Mouse (Mus musculus): ENCODE data around the gene Poc1a.

The Poc1a gene

DNA sequence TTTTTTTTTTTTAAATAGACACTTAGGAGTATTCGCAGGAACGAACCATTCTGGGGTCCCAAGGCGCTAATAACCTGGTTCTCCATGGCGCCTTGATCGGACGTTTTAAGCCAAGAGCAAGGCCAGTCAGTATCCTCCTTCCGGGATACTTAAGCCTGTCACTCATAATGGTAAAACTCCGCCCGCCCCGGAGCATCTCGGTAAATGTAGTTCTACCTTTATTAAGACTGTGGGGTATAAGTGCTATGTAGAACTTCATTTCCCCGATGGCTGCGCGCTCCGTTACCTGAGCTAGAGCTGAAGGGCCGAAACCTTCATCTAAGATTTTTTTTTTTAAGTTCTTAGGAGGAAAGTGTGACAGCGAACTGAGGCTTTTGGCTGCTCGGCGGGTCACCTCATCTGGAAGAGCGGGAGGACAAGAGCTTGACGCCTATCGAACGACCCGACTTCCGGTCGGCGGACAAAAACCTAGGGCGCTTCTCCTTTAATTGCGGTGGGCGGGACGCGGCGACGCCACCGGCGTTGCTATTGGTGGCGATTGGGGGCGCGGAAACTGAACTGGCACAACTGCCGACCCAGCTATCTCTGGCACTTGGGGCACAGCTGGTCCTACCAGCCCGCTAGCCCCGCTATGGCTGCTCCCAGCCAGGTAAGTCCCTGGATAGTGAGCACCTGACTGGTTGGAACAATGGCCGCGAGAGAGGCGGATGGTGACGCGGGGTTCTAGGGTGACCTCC lies at the start of gene Poc1a:
Poc1a (plus strand) TSS at position 254 of the 737 bp plus-strand sequence.
- DNase-seq (ENCODE audit: low spot score in 2 of 2), result peak; percentile 82 to 85

DNA sequence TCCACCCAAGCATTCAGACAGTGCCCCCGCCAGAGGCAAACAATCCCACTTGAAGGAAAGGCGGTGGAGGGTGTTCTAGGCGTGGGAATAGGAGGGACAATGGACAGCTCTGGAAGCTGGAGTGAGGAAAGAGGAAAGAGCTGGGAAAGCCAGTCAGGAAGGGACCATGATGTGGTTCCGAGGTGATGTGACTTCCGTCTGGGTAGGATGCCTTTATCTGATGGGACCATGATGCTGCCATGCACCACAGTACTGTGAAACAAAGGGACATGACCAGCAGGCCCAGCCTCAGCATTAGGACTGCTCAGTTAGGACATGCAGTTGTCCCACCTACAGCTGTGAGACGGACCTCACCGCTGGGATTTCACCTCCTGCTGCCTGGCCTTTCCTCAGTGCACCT lies 49.6 kb upstream of the Poc1a start:
- no peak for DNase-seq (ENCODE audit: low spot score in 2 of 2)

DNA sequence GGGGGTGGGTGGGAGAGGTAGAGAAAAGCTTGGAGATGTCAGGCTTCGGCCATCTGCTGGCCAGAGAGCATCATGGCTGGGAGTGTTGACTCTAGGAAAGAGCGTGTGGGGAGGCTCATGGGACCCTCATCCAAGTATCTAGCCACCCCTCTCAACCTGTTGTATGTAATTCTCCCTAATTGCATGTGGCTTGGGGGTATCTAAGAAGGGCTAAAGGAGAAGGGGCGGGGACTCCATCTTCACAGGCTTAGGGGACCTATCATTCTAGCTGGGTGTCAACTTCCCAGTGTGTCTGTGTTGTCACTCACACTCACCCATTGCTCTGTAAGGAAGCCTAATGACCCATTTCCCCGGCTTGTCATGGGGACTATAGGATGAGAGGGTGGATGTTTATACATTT lies 49.0 kb upstream of the Poc1a start:
- no peak for DNase-seq (ENCODE audit: low spot score in 2 of 2)

DNA sequence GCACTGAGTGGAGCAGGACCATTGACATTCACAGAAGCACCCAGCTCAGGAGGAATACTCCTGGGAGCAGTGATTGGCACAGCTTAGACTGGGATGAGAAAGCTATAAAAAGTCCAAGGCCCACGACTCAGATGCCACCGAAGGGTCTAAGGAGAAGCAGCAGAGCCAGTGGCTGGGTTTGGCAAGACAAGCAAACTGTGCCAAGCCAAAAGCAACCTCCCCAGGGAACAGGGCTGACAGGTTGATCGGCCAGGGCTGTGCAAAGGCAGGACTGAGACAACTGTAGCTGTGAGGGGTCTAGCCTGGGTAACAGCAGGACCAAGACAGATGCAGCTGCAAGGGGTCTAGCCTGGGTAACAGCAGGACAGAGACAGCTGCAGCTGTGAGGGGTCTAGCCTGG lies 47.9 kb upstream of the Poc1a start:
- no peak for DNase-seq (ENCODE audit: low spot score in 2 of 2)

DNA sequence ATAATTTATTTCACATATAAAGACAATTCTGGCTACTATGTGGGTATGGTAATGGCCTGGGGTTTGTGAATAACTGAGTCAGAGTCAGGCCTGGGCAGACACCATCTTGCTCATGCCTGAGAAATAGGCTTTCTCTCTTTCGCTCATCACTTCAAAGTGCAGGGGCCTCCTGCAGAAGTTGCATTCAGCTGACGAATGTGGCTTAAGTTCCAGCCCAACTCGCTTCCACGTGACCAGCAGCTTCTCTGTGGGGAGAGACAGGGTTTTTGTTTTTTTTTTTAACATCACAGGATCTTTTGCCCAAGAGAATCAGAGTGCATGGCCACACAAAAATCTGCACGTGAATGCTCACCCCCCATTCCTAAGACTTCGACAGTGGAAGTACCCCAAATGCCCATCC lies 46.9 kb upstream of the Poc1a start:
- no peak for DNase-seq (ENCODE audit: low spot score in 2 of 2)

DNA sequence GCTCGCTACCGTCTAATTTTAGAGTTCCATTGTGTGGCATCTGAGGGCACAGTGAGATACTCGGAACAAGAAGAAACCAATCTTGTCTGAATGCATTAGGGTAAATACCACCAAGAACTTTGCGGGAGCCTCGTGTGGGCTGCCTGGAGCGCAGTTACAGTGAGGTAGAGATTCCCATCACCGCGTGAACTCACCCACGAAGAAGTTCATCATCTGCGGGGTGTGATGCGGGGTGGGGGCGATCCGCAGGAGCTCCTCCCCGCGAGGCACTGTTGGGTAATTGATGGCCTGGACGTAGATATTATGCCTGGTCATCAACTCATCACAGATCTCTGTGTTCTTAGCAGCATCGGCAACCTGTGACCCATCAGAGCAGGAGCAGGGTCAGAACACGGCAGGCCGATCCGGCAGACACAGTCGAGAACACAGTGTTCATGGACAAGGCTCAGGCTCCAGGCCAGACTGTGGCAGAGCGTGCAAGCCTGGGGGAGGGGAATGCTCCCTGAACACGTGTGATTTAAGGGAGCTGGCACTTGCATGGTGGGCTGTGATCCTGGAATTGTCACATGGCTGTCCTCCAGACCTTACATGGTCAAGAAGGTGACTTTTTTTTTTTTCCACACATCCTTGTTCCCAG lies 45.5 kb upstream of the Poc1a start:
- DNase-seq (ENCODE audit: low spot score in 2 of 2), result no peak

DNA sequence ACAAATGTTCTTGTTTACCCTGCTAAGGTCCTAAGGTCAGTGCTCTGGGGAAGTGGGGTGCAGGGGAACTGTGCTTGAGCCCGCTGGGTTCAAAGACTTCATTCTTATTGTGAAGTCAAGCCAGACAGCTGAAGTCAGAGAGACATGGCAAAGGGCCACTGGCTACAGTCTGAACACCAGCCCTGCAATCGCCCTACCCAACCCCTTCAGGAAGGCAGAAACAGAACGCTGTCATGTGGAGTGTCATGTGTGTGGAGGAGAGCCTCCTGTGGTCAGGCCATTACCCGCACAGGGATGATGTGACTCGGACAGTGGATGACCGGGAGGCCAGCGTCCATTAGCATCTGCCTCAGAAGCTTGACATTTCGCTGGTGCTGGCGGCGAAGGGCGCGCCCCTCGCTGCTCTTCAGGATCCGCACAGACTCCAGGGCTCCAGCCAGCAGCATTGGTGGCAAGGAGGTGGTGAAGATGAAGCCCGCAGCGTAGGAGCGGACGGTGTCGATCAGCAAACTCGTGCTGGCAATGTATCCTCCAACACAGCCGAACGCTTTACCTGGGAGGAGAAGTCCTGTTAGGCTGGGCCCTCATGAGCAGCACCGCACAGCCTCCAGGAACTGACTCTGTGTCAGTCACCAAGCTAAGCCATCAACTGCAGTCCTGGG lies 44.6 kb upstream of the Poc1a start:
- DNase-seq (ENCODE audit: low spot score in 2 of 2), result no peak

DNA sequence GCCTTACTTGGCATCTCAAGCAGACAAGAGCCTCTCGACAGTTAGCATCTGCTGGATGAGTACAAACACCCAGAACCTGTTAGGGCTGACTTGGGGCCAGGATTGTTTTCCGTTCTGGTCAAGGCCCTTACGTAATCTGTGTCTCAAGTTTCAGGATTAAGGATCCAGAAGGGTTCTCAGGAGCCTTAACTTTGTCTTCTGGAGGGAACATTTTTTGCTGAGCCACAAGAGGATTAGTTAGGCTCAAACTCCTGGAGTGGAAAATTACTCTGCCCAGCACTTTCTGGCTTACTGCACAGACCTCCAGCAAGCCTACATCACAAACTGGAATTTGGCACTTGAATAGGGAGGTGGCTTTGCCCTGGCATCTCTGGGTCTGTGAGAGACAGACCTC lies 44.0 kb upstream of the Poc1a start:
- no peak for DNase-seq (ENCODE audit: low spot score in 2 of 2)

DNA sequence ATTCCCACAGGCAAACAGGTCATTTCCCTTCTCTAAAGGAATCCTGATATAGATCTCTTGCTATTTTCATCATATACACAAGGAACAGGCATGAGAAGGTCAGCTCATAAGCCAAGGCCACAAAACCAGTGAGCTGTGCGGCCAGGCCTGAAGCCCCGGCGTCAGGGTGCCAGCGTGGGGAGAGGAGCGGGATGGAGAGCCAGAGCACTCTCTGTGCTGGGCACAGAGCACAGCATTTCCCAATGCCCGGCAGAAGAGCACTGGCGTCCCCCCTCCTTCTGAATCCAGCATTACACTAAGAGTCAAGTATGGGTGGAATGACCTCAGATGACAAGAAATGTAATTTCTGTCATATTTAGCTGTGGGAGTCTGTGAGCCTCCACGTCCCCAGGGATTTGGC lies 43.5 kb upstream of the Poc1a start:
- DNase-seq (ENCODE audit: low spot score in 2 of 2), result no peak

DNA sequence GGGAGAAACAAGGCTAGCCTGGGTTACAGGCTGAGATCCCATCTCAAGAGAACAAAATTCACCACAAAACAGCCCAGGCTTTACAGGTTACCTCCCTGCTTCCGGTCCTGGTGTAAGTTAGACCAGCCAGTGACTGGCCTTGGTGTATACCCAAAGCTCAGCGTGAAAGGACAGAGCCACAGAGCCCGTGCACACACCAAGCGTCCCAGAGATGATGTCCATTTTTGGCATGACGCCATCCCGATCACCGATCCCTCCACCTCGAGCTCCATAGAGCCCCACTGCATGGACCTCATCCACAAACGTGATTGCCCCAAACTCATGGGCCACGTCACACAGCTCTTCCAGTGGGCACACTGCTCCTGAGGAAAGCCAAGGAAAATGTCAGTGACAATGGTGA lies 43.0 kb upstream of the Poc1a start:
- no peak for DNase-seq (ENCODE audit: low spot score in 2 of 2)

DNA sequence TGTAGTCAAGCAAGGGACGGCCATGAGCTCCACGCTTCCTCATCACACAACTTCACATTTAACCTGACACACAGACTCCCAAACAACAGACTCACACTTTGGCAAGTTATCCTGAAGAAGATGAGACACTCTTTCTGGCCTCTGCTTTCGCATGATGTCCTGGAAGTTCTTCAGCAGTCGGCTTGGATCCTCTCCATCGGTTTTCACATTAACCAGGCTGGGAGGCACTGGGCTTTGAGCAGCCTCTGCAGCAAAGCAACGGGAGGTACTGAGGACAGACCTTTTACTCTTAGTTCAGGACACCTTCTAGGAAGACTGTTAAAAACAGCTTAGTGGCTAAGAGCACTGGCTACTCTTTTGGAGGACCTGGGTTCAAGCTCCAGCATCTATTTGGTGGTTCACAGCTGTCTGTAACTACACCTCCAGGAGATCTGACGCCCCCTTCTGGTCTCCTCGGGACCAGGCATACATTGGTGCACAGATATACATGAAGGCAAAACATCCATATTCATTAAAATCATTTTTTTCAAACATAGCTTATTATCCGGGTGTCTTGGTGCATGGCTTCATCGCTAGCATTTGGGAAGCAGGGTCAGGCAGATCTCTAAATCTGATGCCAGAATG lies 39.2 kb upstream of the Poc1a start:
- no peak for DNase-seq (ENCODE audit: low spot score in 2 of 2)

DNA sequence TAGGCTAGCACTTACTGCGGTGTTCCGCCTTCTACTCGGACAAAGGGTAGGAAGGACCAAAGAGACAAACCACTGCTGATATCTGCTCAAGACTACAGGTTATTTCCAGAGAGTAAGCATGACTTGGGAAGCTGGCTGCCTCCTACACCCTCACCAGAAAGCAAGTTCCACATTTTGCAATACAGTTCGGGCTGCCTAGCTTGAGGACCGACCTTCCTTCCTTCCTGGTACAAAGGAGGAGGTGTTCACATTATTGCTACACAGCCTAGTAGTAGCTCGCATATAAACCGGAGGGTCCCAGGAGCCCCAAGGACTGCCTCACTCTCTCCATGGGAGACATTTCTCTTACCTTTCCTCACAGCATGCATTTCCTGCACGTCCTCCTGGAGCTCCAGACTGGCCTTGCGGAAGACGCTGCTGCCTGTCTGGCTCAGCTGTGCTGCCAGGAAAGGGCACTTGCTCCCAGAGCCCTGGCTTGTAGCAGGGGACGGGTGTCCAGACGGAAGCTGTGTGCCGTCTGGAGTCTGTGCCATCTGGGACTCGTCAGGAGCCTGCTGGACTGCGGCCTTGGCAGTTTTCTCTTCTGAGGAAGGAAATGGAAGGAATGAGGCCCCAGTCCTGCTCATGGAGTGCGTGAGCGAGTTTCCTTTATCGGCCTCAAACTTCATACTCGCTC lies 37.9 kb upstream of the Poc1a start:
- DNase-seq (ENCODE audit: low spot score in 2 of 2), result no peak

DNA sequence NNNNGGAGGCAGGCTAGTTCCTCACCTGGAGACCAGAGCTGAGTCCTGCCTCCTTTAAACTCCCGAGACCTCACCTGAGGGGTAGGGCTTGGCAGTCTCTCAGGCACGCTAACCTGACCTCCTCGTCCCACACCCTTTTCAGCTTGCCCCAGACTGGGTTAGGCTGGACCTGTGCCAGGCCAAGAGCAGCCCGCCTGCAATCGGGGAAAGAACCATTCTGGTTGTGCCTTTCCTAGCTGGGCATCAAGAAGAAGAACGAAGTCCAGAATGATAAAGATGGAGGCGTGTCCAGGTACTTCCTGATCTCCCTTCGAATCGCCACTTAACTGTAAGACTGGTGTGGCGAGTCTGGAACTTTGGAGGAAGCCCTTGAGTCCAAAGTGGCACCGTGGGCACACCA lies 31.3 kb upstream of the Poc1a start:
- DNase-seq (ENCODE audit: low spot score in 2 of 2), result no peak

DNA sequence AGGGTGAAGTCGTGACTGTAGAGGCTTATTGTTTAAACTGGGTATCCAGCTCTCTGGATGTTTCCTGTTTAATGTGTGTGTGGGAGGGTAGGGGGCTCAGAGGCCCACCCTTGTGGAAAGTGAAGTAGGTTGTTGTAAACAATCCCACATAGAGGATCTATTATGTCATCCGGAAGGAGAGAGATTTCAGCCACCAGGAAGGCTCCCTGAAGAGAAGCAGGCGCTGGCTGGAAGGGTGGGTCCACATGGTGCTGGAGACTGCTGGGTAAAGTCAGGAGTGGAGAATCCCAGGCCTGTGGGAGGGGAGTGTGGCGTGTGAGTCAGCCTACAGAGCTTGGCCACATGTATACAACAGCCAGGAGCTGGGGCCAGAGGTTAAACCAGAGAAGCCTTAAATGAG lies 30.6 kb upstream of the Poc1a start:
- DNase-seq (ENCODE audit: low spot score in 2 of 2), result no peak

DNA sequence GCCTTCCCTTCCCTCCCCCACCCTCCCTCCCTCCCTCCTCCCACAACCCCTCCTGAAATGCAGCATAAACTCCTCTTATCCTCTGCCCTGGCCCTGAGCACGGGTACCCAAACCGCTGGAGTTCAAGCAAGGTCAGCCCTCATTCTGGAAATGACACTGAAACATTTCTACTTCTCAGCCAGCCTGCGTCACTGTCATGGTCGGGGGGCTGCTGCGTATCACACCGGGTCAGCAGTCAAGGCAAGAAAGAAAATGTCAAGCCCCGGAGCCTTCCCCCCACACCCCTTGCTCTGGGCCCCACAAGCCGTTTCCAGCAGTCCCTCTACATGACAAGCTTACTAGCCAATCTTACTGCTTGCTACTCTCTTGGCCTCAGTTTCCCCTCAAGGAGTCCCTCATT lies 29.8 kb upstream of the Poc1a start:
- DNase-seq (ENCODE audit: low spot score in 2 of 2), result no peak

DNA sequence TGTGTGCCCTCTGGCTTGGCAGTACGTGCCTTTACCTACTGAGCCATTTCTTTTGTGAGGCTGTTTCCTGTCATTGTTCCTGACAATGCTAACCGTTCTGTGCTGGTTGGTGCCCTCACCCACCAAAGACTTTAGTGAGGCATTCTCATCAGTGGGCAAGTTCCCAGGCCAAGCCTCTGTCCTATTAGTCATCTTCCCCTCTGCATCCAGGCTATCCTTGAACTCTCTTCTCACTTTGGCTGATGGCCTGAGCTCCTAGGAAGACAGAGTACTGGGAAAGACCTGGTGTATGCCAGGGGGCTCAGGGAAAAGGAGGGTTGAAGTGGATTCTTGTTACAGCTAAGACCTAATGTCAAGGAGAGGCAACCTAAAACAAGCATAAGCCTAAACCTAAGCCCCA lies 26.9 kb upstream of the Poc1a start:
- no peak for DNase-seq (ENCODE audit: low spot score in 2 of 2)

DNA sequence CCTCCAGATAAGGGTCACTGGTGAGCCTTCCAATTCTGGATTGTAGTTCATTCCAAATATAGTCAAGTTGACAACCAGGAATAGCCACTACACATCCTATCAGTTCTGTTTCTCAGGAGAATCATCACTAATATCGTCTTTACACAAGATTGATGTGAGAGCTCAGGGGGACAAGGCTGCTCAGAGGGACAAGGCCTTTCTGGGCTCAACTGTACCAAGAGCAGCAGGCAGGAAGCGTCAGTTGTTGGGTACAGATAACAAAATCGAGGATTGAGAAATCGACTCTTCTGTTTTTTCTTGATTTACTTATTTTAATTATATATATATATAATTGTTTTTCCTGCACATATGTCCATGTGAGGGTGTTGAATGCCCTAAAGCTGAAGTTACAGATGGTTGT lies 22.4 kb upstream of the Poc1a start:
- DNase-seq (ENCODE audit: low spot score in 2 of 2), result no peak

DNA sequence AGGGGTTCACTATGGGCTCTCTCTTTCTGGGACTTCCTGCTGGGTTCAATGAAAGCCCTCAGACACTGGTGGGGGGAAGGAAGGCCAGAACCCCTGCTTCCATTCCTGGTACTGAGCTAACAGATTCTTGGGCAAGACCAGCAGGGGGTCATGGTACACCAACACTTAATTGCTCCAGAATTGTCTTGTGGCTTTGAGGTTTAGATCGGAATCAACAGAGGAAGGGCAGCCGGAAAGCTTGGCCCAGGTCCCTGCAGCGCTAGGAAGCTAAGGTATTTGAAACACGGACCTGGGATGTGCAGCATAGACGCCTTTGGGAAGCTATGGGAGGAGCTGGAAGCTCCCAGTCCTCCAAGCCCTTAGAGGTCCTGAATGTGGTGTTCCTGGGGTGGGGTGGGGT lies 21.9 kb upstream of the Poc1a start:
- no peak for DNase-seq (ENCODE audit: low spot score in 2 of 2)

DNA sequence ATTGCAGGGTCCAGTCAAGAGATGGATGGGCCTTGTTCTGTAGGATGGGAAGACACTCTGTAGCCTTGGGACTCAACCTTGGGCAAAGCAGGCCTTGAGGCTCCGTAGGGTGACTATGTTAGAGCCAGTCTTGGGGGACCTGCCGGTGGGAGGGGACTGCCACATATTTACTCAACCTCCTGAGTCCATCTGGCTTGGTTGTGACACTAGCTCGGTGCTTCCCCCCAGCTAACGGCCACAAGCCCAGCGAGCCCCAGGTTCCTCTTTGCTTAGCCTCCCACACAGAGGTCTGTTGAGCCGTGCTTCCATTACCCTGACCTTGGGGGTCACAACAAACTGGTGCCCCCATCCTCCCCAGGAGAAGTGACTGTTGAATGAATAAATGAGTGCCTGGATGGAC lies 19.8 kb upstream of the Poc1a start:
- DNase-seq (ENCODE audit: low spot score in 2 of 2), result no peak

DNA sequence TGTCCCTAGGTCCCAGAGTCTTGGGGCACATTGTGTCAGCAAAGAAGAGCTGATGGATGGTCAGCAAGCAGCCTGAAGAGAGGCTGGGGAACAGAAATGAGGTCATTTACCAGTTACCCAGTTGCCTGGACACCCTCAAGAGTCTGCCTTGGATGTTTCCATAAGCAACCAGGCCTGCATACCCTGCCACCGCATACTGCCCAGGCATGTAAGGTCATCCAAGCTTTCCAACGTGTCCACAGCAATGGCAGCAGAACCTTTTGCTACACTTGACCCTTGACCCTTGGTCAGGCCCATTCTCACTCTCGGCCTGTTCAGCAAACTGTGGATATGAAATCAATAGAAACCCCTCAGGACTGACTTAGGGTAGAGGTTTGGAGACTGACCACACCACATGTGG lies 19.4 kb upstream of the Poc1a start:
- no peak for DNase-seq (ENCODE audit: low spot score in 2 of 2)

DNA sequence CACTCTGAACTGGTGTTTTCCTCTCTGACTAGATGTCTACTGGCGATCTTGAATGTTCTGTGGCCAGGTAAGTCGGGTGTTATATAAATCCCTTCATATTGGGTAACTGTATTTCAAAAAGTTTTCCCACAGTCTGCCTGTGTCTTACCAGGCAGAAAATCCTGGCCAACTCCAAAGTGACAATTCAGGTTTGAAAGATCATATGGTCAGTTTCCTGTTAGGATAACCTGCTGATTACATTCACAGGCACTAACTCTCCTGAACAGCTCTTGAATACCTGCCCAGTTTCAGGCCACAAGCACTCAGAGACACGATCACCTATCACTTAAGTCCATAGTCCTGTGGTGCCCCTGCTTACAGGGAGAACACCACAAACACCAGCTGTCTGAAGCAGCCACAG lies 18.8 kb upstream of the Poc1a start:
- DNase-seq (ENCODE audit: low spot score in 2 of 2), result no peak

DNA sequence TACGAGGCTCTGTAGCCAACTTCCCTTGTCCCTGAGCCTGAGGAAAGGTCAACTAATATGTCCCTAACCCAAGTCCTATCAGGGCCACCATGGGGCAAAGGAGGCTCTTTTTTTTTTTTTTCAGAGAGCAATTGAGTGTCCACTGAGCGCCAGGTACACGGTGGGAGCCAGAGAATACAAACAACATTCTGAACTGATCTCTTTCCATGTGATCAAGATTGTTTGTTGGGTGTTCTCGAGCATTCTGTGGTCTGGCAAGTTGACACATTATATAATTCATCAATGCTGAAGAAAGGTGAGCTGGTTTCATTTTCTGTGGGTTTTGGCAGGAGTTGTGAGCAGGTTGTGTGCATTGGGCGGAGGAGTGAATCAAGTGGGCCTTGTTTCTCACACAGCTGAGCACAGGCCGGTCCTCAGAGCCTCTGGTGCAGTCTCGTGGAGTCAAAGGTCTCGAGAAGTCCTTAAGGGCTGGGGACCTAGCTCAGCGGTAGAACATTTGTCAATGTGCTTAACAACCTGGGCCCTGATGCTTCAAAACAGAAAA lies 17.4 kb upstream of the Poc1a start:
- DNase-seq (ENCODE audit: low spot score in 2 of 2), result no peak

Data from frontal cortex, postnatal 25 days (tissue).